Mouse (Mus musculus) midbrain, embryonic 15.5 days (tissue): Measurements from ENCODE around the gene Gm2974. TPM values are rescaled to one million over a fixed set of nuclear protein-coding genes. Genes with fewer than 3 reads are reported as not detected.
"Not testable (repeated sequence)": the region's sequence is repeated elsewhere in the genome, so short reads cannot be mapped to it uniquely, and the experiment has no call there.

Experiments
- ATAC-seq: fragments of 200-750 bp; cut with Nextera tagmentation; replicated peaks from 2 replicates; pipeline ENCODE4 v1.8.0; 2017; ENCODE audit warnings: moderate TSS enrichment
- H3K27ac ChIP-seq: fragments of 300-500 bp; sonication (generic); 2 replicates; pipeline ENCODE4 v1.5.1; 2015; ENCODE audit warnings: mild to moderate bottlenecking, inconsistent platforms
- H3K27me3 ChIP-seq: fragments of 300-500 bp; sonication (generic); replicated peaks from 2 replicates; pipeline ENCODE4 v1.6.1; 2015; ENCODE audit warnings: inconsistent platforms
- H3K36me3 ChIP-seq: fragments of 300-500 bp; sonication (generic); replicated peaks from 2 replicates; pipeline ENCODE4 v1.6.1; 2015; ENCODE audit warnings: inconsistent platforms
- H3K4me1 ChIP-seq: fragments of 300-500 bp; sonication (generic); 2 replicates; pipeline ENCODE4 v1.6.1; 2015; ENCODE audit warnings: inconsistent platforms
- H3K4me2 ChIP-seq: fragments of 300-500 bp; sonication (generic); 2 replicates; pipeline ENCODE4 v1.6.1; 2015; ENCODE audit warnings: inconsistent platforms, mild to moderate bottlenecking, moderate library complexity
- H3K4me3 ChIP-seq: fragments of 300-500 bp; sonication (generic); 2 replicates; pipeline ENCODE4 v1.5.1; 2015; ENCODE audit warnings: mild to moderate bottlenecking, inconsistent platforms
- H3K9ac ChIP-seq: fragments of 300-500 bp; sonication (generic); 2 replicates; pipeline ENCODE4 v1.6.1; 2015; ENCODE audit warnings: mild to moderate bottlenecking, inconsistent platforms
- H3K9me3 ChIP-seq: fragments of 300-500 bp; sonication (generic); 2 replicates; pipeline ENCODE4 v1.6.1; 2016; ENCODE audit warnings: inconsistent platforms
- WGBS: fragments of 180-500 bp; shearing (Covaris S2); methylation state at CpG from one replicate; pipeline ENCODE4 v1.1.7; 2015; ENCODE audit warnings: mixed read lengths; 5-methylcytosine and 5-hydroxymethylcytosine counted together
- polyA plus RNA-seq: library from polyadenylated mRNA; unstranded; fragments of >200 nt; fragmentation: Nextera tagmentation; extraction: Ambion mirVana; gene quantifications from 2 replicates; pipeline ENCODE4 v1.2.1, GENCODE M21; 2015

The Gm2974 gene
- polyA plus RNA-seq, result 8.0 and 10.0 TPM in 2 replicates

- Histone ChIP-seq H3K4me2 (peak within 1 kb of the TSS; percentile 67), H3K4me3 (peak within 1 kb of the TSS; percentile 46), H3K9ac (peak within 1 kb of the TSS; percentile 44), H3K27ac (0 out of 2 replicates have a peak within 1 kb of the TSS, but pooled peaks have one; percentile 50)
- H3K4me1 ChIP-seq, H3K36me3 ChIP-seq, H3K27me3 ChIP-seq, H3K9me3 ChIP-seq, ATAC-seq: not testable (repeated sequence)
- WGBS, result 8% methylated on average over 56 of the region's 59 CpGs
Observed at GRCm38 (mm10) chr14:4182491-4183210, at the start of gene Gm2974. TSS of gene Gm2974 (plus strand) at chr14:4182576.

GRCm38 (mm10) chr14:4141646-4142045 is 40.7 kb upstream of the Gm2974 start:
- not testable (repeated sequence) for H3K4me3 ChIP-seq, H3K27ac ChIP-seq
- 94% methylated on average over 4 of the region's 4 CpGs for WGBS

GRCm38 (mm10) chr14:4164730-4165129 is 17.6 kb upstream of the Gm2974 start, which contains the start of gene Gm3127:
TSS of gene Gm3127 (plus strand) at chr14:4165030.
- not testable (repeated sequence) for H3K4me2 ChIP-seq, H3K9ac ChIP-seq, ATAC-seq, H3K4me3 ChIP-seq, H3K27ac ChIP-seq, H3K4me1 ChIP-seq, H3K9me3 ChIP-seq, H3K36me3 ChIP-seq, H3K27me3 ChIP-seq
- 67% methylated on average over 1 of the region's 2 CpGs for WGBS

More at GRCm38 (mm10) chr14:4141646-4142045, 40.7 kb upstream of the Gm2974 start:
- H3K36me3 ChIP-seq, ATAC-seq, H3K27me3 ChIP-seq, H3K9ac ChIP-seq, H3K9me3 ChIP-seq, H3K4me1 ChIP-seq, H3K4me2 ChIP-seq: not testable (repeated sequence)

- not testable (repeated sequence) for H3K9me3 ChIP-seq, H3K4me1 ChIP-seq, H3K36me3 ChIP-seq, H3K27me3 ChIP-seq, ATAC-seq
- Histone ChIP-seq H3K4me2 (peak overlapping the region; percentile 67), H3K27ac (0 out of 2 replicates have a peak overlapping the region, but pooled peaks have one; percentile 50), H3K9ac (peak overlapping the region; percentile 44), H3K4me3 (peak overlapping the region; percentile 46)
- WGBS, result 2% methylated on average over 14 of the region's 14 CpGs
Observed at GRCm38 (mm10) chr14:4182030-4182429, 346 bp upstream of the Gm2974 start.

- H3K27me3 ChIP-seq, H3K9me3 ChIP-seq, H3K4me1 ChIP-seq, ATAC-seq, H3K9ac ChIP-seq, H3K27ac ChIP-seq, H3K36me3 ChIP-seq, H3K4me3 ChIP-seq, H3K4me2 ChIP-seq: not testable (repeated sequence)
- WGBS, result 32% methylated on average over 7 of the region's 10 CpGs
Observed at GRCm38 (mm10) chr14:4183375-4183774, 999 bp downstream of the Gm2974 start.

GRCm38 (mm10) chr14:4249331-4249730 is 67.0 kb downstream of the Gm2974 start, which contains the start of gene Gm3138:
TSS of gene Gm3138 (plus strand) at chr14:4249631.
- not testable (repeated sequence) for H3K27me3 ChIP-seq, H3K4me2 ChIP-seq, H3K27ac ChIP-seq, ATAC-seq, H3K4me3 ChIP-seq, H3K9me3 ChIP-seq, H3K36me3 ChIP-seq, H3K9ac ChIP-seq, H3K4me1 ChIP-seq
- WGBS, result no CpG with 5 or more reads among the region's 2 CpGs

Other genes starting within 250 kb of the Gm2974 start
- gene Gm3095, start 219.0 kb upstream of the Gm2974 start, polyA plus RNA-seq, result 0.75 and 2.6 TPM in 2 replicates
- gene Gm3099, start 184.2 kb upstream of the Gm2974 start, polyA plus RNA-seq, result not detected in 2 replicates
- gene Gm5796, start 158.6 kb upstream of the Gm2974 start, polyA plus RNA-seq, result 3.5 and 4.3 TPM in 2 replicates
- gene Gm3115, start 98.5 kb upstream of the Gm2974 start, polyA plus RNA-seq, result not detected in 2 replicates
- 5.3 TPM in 2 replicates for gene Gm8108, start 72.0 kb upstream of the Gm2974 start, polyA plus RNA-seq
- gene Gm3127, start 17.5 kb upstream of the Gm2974 start, polyA plus RNA-seq, result not detected in 2 replicates
- gene Gm3138, start 67.1 kb downstream of the Gm2974 start, polyA plus RNA-seq, result not detected in 2 replicates
- gene Gm3149, start 134.7 kb downstream of the Gm2974 start, polyA plus RNA-seq, result not detected in 2 replicates
- 6.4 and 7.9 TPM in 2 replicates for gene 2610042L04Rik, start 152.2 kb downstream of the Gm2974 start, polyA plus RNA-seq
- gene Gm3159, start 214.9 kb downstream of the Gm2974 start, polyA plus RNA-seq, result not detected in 2 replicates
- 4.5 and 5.6 TPM in 2 replicates for gene Gm3164, start 232.9 kb downstream of the Gm2974 start, polyA plus RNA-seq
- 1.2 and 2.4 TPM in 2 replicates for gene Gm3173, start 248.4 kb downstream of the Gm2974 start, polyA plus RNA-seq